Mouse (Mus musculus): ENCODE data around the gene Mettl9.

DNA sequence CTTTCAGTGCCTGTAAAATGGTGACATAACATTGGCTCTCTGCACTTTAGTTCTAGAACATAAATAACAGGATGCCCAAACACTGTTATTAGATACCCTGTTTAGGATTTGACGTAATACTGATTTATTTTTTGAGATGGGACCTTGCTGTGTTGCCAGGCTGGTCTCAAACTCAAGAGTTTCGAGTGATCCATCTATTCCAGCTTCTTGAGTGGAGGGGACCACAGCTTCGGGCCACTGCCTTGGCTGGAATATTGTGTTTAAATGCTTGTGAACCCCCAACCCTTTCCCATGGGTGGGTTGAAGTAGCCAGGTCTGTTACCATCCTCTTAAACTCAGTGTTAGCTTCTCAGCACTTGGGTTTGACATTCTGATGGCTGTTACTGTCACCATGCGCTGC, 47.1 kb downstream of the Mettl9 start, which contains the start of gene Otoa:
- TF ChIP-seq MAFK (IDR thresholded peaks at IDR 0.05; ENCODE audit: borderline replicate concordance, low read depth, low read length): no peak
- TF ChIP-seq CTCF (IDR thresholded peaks at IDR 0.05 in 2 of 3, conservative IDR thresholded peaks at IDR 0.05 in 1 of 3; ENCODE audit: control insufficient read depth in 1 of 3, insufficient read depth in 1 of 3, low read depth in 2 of 3, low read length in 3 of 3, poor library complexity in 1 of 3, severe bottlenecking in 1 of 3): no peak
- no peak for TF ChIP-seq KAT2A (conservative IDR thresholded peaks at IDR 0.05; ENCODE audit: low read depth, low read length)
- TF ChIP-seq JUND (IDR thresholded peaks at IDR 0.05; ENCODE audit: low read depth, low read length): no peak
- TF ChIP-seq EP300 (IDR thresholded peaks at IDR 0.05; ENCODE audit: low read depth in 1 of 2, low read length in 2 of 2): no peak

All from MEL (cell line).